10 mouse cellular contexts compared by ENCODE assay signal in the genomic region with DNA sequence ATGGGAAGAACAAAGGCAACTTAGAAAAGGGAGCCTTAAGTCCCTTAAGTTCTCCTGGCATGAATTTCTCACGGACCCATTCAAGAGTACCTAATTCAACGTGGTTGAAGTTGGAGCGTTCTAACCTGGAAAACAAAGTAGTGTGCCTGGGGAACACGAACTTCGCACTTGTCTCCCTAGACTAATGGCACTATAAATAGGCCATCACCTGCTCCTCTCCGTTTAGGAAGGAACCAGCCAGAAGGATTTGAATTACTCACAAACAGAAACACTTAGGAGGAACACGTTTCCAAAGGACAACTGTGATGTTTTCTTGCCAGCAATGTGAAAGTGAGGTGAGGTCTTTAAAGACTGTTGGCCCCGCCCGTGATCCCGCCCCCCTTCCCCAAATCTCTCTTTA. TPM values are rescaled to one million over a fixed set of nuclear protein-coding genes. Genes with fewer than 3 reads are reported as not detected.
A peak's percentile ranks its signal among the peaks of the same experiment; 100 is the strongest.
DNase-seq lines count a peak whose midpoint lies in the region; ATAC-seq and TF ChIP-seq lines count a peak whose summit lies in the region.
"Had no signal": no experiment of that assay in that cellular context is flagged by ENCODE, and none has a peak within 500 bp of the region (broad histone marks: within the 10 kb centered on the region; RNA-seq: fewer than 3 reads in every experiment).

No protein-coding gene starts in this region.

- H3K9ac ChIP-seq in forebrain, embryonic 13.5 days, result no peak overlapping the region

- H3K36me3 ChIP-seq in forebrain, embryonic 13.5 days (ENCODE audit: poor library complexity, severe bottlenecking), result no peaks in the 10 kb centered on the region
- H3K36me3 ChIP-seq in limb, embryonic 10.5 days, result no peaks in the 10 kb centered on the region
- H3K36me3 ChIP-seq: G1E had no signal

- no peaks in the 10 kb centered on the region for H3K9me3 ChIP-seq in forebrain, embryonic 13.5 days (replicated peaks)
- no peaks in the 10 kb centered on the region for H3K9me3 ChIP-seq in limb, embryonic 10.5 days (replicated peaks)

- H3K27ac ChIP-seq in left cerebral cortex, adult 2 months, result peak overlapping the region; percentile 47
- no peak overlapping the region for H3K27ac ChIP-seq in forebrain, embryonic 13.5 days
- no peak overlapping the region for H3K27ac ChIP-seq in limb, embryonic 10.5 days

- peaks cover 20% of the 10 kb centered on the region for H3K4me1 ChIP-seq in forebrain, embryonic 13.5 days
- H3K4me1 ChIP-seq in limb, embryonic 10.5 days, result peaks cover 26% of the 10 kb centered on the region

- ATAC-seq in forebrain, embryonic 13.5 days, result no peak

- intact Hi-C loops in left cerebral cortex, adult 2 months (cut with DNase I), result loop anchor here (5.0 kb wide), 5 partner anchors 65 to 290 kb away; no protein-coding TSS in a partner anchor
- intact Hi-C loops in left cerebral cortex, postnatal 4 days (cut with DNase I), result loop anchor here (5.0 kb wide), 1 partner anchor 375 kb away; no protein-coding TSS in a partner anchor

- TF ChIP-seq CTCF in left cerebral cortex, adult 2 months (IDR thresholded peaks at IDR 0.05), result no peak

- peak overlapping the region; percentile 67 for H3K4me3 ChIP-seq in left cerebral cortex, adult 2 months
- H3K4me3 ChIP-seq in forebrain, embryonic 13.5 days, result peak overlapping the region; percentile 66; the same call in 1 of the 2 replicates
- peak overlapping the region; percentile 72 for H3K4me3 ChIP-seq in limb, embryonic 10.5 days

- WGBS in forebrain, embryonic 13.5 days, result 36% methylated on average over 10 of the region's 10 CpGs
- WGBS in limb, embryonic 10.5 days, result 12% methylated on average over 10 of the region's 10 CpGs

- peaks cover 15% of the 10 kb centered on the region; the same call in 1 of the 2 replicates for H3K27me3 ChIP-seq in forebrain, embryonic 13.5 days
- H3K27me3 ChIP-seq in limb, embryonic 10.5 days (ENCODE audit: low read depth, poor library complexity, severe bottlenecking), result peaks cover 48% of the 10 kb centered on the region

- DNase-seq in left cerebral cortex, adult 2 months (ENCODE audit: extremely low spot score in 1 of 2, low spot score in 2 of 2), result no peak
- no peak for DNase-seq in left cerebral cortex, postnatal 4 days
- no peak for DNase-seq in limb, embryonic 10.5 days (ENCODE audit: low spot score)
- peak; percentile 76 for DNase-seq in skeletal muscle tissue, adult 2 months (ENCODE audit: low read depth, low spot score)
- DNase-seq in layer of hippocampus, adult 11-12 months (ENCODE audit: low spot score), result no peak
- no peak for DNase-seq in thymus, postnatal 10 days (ENCODE audit: low spot score in 2 of 2)
- DNase-seq: kidney, adult 11 months; thymus, adult 18-20 months had no signal

- peak overlapping the region; percentile 96 for H3K4me2 ChIP-seq in forebrain, embryonic 13.5 days

RNA-seq across cellular contexts. Expression of gene Adcy2, which starts 2.0 kb away (rescaled TPM):
- 100 to 1,000 TPM; 130 to 135 TPM for total RNA-seq in left cerebral cortex, adult 2 months (2021)
- 10 to 100 TPM; 32.4 to 49.9 TPM for total RNA-seq in left cerebral cortex, postnatal 4 days (2021)
- 1.2 and 1.3 TPM in 2 replicates for polyA plus RNA-seq in forebrain, embryonic 13.5 days (2015; fragmentation: Nextera tagmentation; extraction: Ambion mirVana)
- polyA plus RNA-seq in limb, embryonic 10.5 days (2016; fragmentation: Nextera tagmentation; extraction: Ambion mirVana), result 0.39 and 1.2 TPM in 2 replicates
- polyA plus RNA-seq: G1E had no signal
